Mouse (Mus musculus): ENCODE measurements around the gene 9230113P08Rik. TPM values are rescaled to one million over a fixed set of nuclear protein-coding genes. Genes with fewer than 3 reads are reported as not detected.
"Not testable (repeated sequence)": the region's sequence is repeated elsewhere in the genome, so short reads cannot be mapped to it uniquely, and the experiment has no call there.

9230113P08Rik gene
- polyA plus RNA-seq (2014; fragmentation: Nextera tagmentation; extraction: Ambion mirVana) = not detected in 2 replicates

GRCm38 (mm10) chr9:35908123-35908522, at the start of gene 9230113P08Rik:
TSS of gene 9230113P08Rik (plus strand) at chr9:35908423.
- not testable (repeated sequence) for H3K27ac ChIP-seq (ENCODE audit: low read depth); H3K4me2 ChIP-seq (ENCODE audit: low read length); H3K9me3 ChIP-seq (ENCODE audit: control insufficient read depth, low read length); DNase-seq (ENCODE audit: low spot score); ATAC-seq (replicated peaks; ENCODE audit: low FRiP score, low TSS enrichment, low read depth); H3K4me1 ChIP-seq (replicated peaks; ENCODE audit: control insufficient read depth, insufficient read depth, low read length); H3K36me3 ChIP-seq (ENCODE audit: control insufficient read depth, insufficient read depth, low read length); H3K4me3 ChIP-seq (ENCODE audit: low read depth, low read length); H3K9ac ChIP-seq (ENCODE audit: low read length); H3K27me3 ChIP-seq (replicated peaks; ENCODE audit: control insufficient read depth, insufficient read depth, low read length)

DNA sequence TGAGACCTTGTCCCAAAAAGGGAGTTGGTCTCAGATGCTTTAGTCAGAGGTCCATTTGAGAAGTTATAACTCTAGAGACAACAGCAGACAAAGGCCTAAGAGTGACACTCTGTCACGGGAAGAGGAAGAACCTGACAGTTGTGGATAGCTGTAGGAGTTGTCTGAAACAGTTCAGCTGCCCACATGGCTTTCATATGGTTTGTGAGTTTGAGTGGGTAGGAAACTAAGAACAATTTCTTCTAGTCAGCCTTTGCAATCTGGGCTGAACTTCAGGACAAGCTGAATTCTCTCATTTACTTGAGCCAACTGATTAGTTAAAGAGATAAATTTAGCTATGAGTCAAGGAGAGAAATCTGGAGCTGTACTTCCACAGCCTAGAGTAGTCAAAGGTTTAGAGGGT, 15.1 kb upstream of the 9230113P08Rik start:
- DNase-seq (ENCODE audit: low spot score); H3K9ac ChIP-seq (ENCODE audit: low read length); H3K9me3 ChIP-seq (ENCODE audit: control insufficient read depth, low read length); H3K27me3 ChIP-seq (replicated peaks; ENCODE audit: control insufficient read depth, insufficient read depth, low read length); H3K4me1 ChIP-seq (replicated peaks; ENCODE audit: control insufficient read depth, insufficient read depth, low read length); H3K27ac ChIP-seq (ENCODE audit: low read depth); H3K4me3 ChIP-seq (ENCODE audit: low read depth, low read length); H3K4me2 ChIP-seq (ENCODE audit: low read length); H3K36me3 ChIP-seq (ENCODE audit: control insufficient read depth, insufficient read depth, low read length); ATAC-seq (replicated peaks; ENCODE audit: low FRiP score, low TSS enrichment, low read depth): not testable (repeated sequence)
- WGBS = 68% methylated on average over 1 of the region's 1 CpGs

DNA sequence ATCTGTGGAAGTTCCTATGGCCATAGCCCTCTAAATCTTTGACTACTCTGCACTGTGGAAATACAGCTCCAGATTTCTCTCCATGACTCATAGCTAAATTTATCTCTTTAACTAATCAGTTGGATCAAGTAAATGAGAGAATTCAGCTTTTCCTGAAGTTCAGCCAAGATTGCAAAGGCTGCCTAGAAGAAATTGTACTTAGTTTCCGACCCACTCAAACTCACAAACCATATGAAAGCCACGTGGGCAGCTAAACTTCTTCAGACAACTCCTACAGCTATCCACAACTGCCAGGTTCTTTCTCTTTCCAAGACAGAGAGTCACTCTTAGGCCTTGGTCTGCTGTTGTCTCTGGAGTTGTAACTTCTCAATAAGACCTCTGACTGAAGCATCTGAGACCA, 3.7 kb upstream of the 9230113P08Rik start:
- Histone ChIP-seq H3K9ac (ENCODE audit: low read length) (no peak overlapping the region), H3K27ac (ENCODE audit: low read depth) (no peak overlapping the region), H3K4me3 (ENCODE audit: low read depth, low read length) (no peak overlapping the region), H3K36me3 (ENCODE audit: control insufficient read depth, insufficient read depth, low read length) (no peaks in the 10 kb centered on the region), H3K27me3 (replicated peaks; ENCODE audit: control insufficient read depth, insufficient read depth, low read length) (no peaks in the 10 kb centered on the region), H3K9me3 (ENCODE audit: control insufficient read depth, low read length) (no peaks in the 10 kb centered on the region), H3K4me2 (ENCODE audit: low read length) (no peak overlapping the region), H3K4me1 (replicated peaks; ENCODE audit: control insufficient read depth, insufficient read depth, low read length) (no peaks in the 10 kb centered on the region)
- WGBS = 65% methylated on average over 2 of the region's 2 CpGs
- ATAC-seq (replicated peaks; ENCODE audit: low FRiP score, low TSS enrichment, low read depth) (no peak), DNase-seq (ENCODE audit: low spot score) (no peak)

- Histone ChIP-seq H3K27ac (ENCODE audit: low read depth) (no peak overlapping the region), H3K9ac (ENCODE audit: low read length) (no peak overlapping the region), H3K27me3 (replicated peaks; ENCODE audit: control insufficient read depth, insufficient read depth, low read length) (no peaks in the 10 kb centered on the region), H3K9me3 (ENCODE audit: control insufficient read depth, low read length) (no peaks in the 10 kb centered on the region), H3K4me3 (ENCODE audit: low read depth, low read length) (no peak overlapping the region), H3K4me2 (ENCODE audit: low read length) (no peak overlapping the region), H3K36me3 (ENCODE audit: control insufficient read depth, insufficient read depth, low read length) (no peaks in the 10 kb centered on the region), H3K4me1 (replicated peaks; ENCODE audit: control insufficient read depth, insufficient read depth, low read length) (no peaks in the 10 kb centered on the region)
- DNase-seq (ENCODE audit: low spot score) = no peak
- WGBS = 89% methylated on average over 2 of the region's 2 CpGs
- ATAC-seq (replicated peaks; ENCODE audit: low FRiP score, low TSS enrichment, low read depth) = no peak
Observed at GRCm38 (mm10) chr9:35930817-35931216, 22.6 kb downstream of the 9230113P08Rik start.

Other genes starting within 250 kb of the 9230113P08Rik start
- gene Pate1, start 221.0 kb upstream of the 9230113P08Rik start, polyA plus RNA-seq (2014; fragmentation: Nextera tagmentation; extraction: Ambion mirVana) = not detected in 2 replicates
- not detected in 2 replicates for gene Gm17677, start 167.4 kb upstream of the 9230113P08Rik start, polyA plus RNA-seq (2014; fragmentation: Nextera tagmentation; extraction: Ambion mirVana)
- not detected in 2 replicates for gene Gm17727, start 130.3 kb upstream of the 9230113P08Rik start, polyA plus RNA-seq (2014; fragmentation: Nextera tagmentation; extraction: Ambion mirVana)
- not detected in 2 replicates for gene Gm27235, start 118.3 kb upstream of the 9230113P08Rik start, polyA plus RNA-seq (2014; fragmentation: Nextera tagmentation; extraction: Ambion mirVana)
- not detected in 2 replicates for gene D730048I06Rik, start 118.3 kb upstream of the 9230113P08Rik start, polyA plus RNA-seq (2014; fragmentation: Nextera tagmentation; extraction: Ambion mirVana)
- gene 9230110F15Rik, start 64.3 kb upstream of the 9230113P08Rik start, polyA plus RNA-seq (2014; fragmentation: Nextera tagmentation; extraction: Ambion mirVana) = not detected in 2 replicates
- not detected in 2 replicates for gene Gm5916, start 220.4 kb downstream of the 9230113P08Rik start, polyA plus RNA-seq (2014; fragmentation: Nextera tagmentation; extraction: Ambion mirVana)